Mouse (Mus musculus) cerebellum, adult 9-10 months (tissue): ENCODE data around the gene Bicdl1.
"Not testable (repeated sequence)": the region's sequence is repeated elsewhere in the genome, so short reads cannot be mapped to it uniquely, and the experiment has no call there.

Experiments used
- DNase-seq: peaks from one replicate; pipeline ENCODE4 v3.0.0; 2022

Gene Bicdl1

DNA sequence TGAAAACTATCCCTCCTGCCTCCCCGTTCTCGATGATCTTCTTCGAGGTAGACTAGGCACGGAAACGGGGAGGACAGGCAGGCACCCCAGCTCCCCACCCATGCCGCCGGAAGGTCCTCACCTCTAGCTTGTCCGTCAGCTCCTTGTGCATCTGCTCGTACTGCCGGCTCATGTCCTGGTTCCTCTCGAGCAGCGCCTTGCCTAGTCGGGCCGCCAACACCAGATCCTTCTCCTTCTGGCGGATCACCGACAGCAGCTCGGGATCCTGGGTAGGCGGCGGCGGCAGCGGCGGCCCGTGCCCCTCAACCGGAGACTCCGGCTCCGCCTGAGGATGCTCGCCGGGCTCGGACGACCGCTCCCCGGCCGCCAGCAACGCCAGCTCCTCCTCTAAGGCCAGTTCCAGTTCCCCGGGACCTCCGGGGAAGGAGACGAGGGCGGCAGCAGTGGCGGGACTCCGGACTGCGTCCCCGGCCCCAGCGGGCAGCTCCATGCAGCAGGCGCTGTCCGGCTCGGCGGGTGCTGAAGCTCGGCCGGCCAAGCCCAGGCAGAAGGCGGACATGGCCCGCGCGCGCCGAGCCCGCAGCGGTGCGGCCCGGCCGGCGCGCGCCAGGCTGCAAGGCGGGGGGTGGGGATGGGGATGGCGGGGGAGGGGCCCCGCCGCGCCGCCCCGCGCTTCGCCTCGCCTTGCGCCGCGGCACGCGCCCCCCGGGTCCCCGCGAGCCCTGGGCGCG, at the start of gene Bicdl1:
Gene Bicdl1, minus strand, starts transcription at position 621 of the 731 bp plus-strand sequence.
- DNase-seq = peak; percentile 69

DNA sequence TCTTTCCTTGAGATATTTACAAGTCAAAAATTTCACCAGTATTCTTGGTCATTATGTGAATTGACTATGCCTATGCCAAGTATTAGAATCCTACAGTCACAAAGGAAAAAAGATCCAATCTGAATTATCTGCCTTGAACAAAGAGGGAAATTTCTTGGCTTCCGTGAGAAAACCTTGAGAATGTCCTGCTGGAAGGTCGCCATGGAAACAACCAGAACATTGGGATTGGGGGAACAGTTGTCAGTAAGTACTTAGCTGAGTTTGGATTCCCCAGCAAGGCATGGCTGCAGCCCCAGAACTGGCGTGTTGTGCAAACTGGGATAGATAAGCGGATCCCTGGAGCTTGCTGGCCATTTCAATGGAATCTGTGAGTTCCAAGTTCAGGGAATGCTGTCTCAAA, 45.5 kb upstream of the Bicdl1 start:
- DNase-seq = no peak

- no peak for DNase-seq
Observed at GRCm38 (mm10) chr5:115775350-115775749, 43.9 kb upstream of the Bicdl1 start.

DNA sequence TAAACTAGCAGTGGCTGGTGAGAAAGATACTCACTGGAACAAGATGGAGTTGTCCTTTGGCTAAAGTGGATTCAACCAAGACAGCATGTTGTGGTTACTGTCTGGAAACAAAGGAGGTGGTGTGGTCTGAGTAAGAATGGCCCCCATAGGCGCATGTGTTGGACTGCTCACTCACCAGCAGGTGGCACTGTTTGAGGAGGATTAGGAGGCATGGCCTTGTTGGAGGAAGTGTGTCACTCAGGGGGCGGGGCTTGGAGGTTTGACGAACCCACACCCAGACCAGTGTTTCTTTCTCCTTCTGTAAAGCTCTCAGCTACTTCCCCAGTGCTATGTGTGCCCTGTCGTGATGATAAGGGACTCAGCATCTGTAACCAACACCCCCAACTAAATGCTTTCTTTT, 38.6 kb upstream of the Bicdl1 start:
- DNase-seq = no peak

- DNase-seq = no peak
Observed at GRCm38 (mm10) chr5:115769116-115769515, 37.7 kb upstream of the Bicdl1 start.

DNA sequence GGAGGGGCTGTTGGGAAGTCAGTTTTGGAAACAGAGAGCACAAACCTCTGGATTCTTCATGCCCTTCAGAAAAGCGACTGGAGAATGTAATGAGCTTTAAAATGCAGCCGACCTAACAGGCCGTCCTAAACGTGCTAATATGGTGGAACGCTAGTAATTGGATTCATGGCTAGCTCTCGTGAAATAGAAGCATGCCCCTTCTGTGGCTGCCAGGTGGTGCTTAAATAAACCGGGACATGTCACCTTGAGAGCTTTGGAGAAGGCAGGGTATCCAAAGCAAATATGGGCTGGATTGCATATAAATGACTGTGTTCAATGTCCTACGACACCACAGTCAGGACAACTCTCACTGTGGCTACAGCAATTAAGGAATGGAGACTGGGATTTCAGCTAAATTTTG, 35.4 kb upstream of the Bicdl1 start:
- no peak for DNase-seq

DNA sequence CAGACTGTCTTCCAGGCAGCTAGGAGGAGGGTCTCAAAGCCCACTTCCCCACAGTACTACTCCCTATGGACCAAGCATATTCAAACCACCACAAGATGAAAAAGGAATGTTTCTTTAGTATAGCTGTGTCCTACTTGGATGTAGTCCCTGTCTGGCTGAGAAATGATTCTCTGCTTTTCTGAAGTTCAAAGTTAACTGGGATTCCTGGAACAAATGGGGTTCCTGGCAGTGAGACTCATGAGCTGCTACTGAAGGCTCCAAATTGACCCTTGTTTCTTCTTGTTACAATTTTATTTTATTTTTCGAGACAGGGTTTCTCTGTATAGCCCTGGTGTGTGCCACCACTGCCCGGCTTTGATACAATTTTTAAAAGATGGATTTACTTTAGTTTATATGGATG, 32.6 kb upstream of the Bicdl1 start:
- DNase-seq = no peak

GRCm38 (mm10) chr5:115760903-115761302, 29.5 kb upstream of the Bicdl1 start:
- DNase-seq = no peak

- DNase-seq = no peak
Observed at GRCm38 (mm10) chr5:115758431-115759180, 27.2 kb upstream of the Bicdl1 start.

- DNase-seq = no peak
Observed at GRCm38 (mm10) chr5:115757516-115757915, 26.1 kb upstream of the Bicdl1 start.

GRCm38 (mm10) chr5:115755501-115755900, 24.1 kb upstream of the Bicdl1 start:
- DNase-seq = no peak

- no peak for DNase-seq
Observed at GRCm38 (mm10) chr5:115754831-115755230, 23.4 kb upstream of the Bicdl1 start.

GRCm38 (mm10) chr5:115752883-115753282, 21.5 kb upstream of the Bicdl1 start:
- no peak for DNase-seq

- DNase-seq = not testable (repeated sequence)
Observed at GRCm38 (mm10) chr5:115751916-115752315, 20.5 kb upstream of the Bicdl1 start.

DNA sequence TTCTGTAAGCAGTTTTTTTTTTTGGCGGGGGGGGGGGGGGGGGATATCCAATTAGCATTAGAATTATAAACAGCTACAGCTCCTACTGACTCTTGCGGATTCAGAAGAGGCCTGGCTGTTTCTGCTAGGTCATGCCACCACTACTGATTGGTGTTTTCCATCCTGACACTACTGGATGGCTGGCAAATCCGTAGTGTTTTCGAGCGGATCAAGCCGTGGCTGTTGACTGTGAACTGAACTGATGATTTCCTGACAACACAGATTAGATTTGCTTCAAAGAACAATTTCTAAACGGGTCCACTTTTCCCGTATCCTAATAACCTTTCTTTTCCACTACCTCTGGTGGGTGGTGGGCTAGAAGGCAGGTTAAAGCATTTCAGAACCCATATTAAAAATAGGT, 16.9 kb upstream of the Bicdl1 start:
- DNase-seq = no peak

- DNase-seq = no peak
Observed at GRCm38 (mm10) chr5:115745319-115745718, 13.9 kb upstream of the Bicdl1 start.

DNA sequence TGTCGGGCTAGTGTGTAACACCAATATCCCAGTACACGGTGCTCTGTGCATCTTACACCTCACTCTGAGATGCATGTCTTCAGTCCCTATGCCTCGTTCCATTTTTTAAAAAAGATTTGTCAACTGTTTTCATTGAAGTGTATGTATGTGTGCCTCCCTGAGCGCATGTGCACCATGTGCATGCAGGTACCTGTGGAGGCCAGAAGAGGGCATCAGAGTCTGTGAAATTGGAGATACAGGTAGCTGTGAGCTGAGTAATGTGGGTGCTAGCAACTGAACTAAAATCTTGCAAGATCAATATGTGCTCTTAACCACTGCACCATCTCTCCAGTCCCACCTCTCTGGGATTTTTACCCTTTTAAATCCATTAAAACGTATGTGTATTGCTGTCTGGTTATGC, 6.6 kb upstream of the Bicdl1 start:
- DNase-seq = no peak

- no peak for DNase-seq
Observed at GRCm38 (mm10) chr5:115734570-115734969, 3.1 kb upstream of the Bicdl1 start.

DNA sequence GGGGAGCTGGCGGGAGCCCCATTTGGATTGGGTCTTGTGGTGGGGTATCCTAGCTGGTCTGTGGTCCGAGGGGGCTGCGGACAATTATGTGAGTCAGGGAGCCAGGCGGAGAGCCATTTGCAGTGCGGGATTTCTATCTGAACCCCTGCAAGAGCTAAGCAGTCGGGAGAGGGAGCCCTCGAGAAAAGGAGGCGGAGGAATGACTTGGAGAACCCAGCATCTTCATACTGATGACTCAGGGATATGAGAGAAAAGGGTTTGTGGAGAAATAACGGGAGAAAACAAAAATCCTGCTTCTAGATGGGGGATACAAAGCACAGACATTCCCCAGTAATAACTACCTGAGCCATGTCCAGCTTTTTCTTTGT, 1.4 kb upstream of the Bicdl1 start:
- no peak for DNase-seq

- peak; percentile 99 for DNase-seq
Observed at GRCm38 (mm10) chr5:115732176-115732848, 891 bp upstream of the Bicdl1 start.

- no peak for DNase-seq
Observed at GRCm38 (mm10) chr5:115731732-115732175, 333 bp upstream of the Bicdl1 start.

DNA sequence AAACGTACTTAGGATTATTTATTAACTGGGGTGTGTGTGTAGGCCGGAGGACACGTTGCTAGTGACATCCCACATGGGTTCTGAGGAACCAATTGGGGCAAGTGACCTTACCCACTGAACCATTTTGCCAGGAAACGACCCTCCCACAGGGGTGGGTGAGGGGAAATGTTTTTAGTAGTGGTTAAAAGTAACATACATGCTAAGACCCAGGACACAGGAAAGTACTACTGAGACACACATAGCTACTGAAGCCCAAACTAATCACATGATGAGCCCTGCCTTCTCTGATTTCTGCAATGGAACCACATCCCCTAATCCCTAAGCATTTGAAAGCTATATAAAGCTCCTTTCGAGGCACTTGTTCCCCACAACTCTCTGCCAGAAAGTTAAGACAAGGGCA, 1.1 kb downstream of the Bicdl1 start:
- peak; percentile 52 for DNase-seq

DNA sequence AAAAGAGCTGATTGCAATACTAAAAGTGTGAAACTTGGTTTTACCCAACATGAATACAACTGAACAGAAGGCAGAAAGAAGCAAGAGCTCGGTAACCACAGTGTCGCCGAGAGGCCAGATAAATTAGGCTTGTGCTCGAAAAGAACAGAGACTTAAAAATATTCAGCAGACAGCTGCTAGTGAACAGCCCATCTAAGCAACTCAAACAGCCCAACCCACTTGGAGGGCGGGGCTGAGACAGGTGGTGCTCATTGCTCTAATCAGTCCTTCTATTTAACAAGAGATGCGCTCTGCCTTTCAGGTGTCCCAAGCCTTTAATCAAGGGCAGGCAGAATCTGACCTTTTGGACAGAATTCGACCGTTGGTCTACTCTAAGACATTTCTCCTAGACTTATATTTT, 4.8 kb downstream of the Bicdl1 start:
- DNase-seq = no peak

DNA sequence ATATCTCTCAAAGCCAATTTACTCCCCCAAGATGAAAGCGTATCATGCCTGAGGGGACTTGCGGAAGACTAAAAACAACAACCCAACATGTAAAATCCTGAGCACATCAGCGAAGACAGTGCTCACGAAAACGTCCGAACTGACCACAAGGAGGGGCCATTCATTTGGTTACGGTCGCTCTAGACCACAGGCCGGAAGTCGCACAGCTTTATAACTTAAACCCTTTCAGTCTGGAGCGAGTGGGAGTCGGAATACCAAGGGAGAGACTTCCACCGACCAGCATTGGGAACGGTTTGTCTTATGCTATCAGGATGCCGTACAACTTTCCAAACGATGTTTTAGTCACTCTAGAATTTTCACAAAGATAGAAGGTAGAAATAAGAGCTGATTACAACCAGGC, 5.4 kb downstream of the Bicdl1 start:
- DNase-seq = no peak
